Mouse (Mus musculus): ENCODE results near the gene Rp9.

The Rp9 gene

DNA sequence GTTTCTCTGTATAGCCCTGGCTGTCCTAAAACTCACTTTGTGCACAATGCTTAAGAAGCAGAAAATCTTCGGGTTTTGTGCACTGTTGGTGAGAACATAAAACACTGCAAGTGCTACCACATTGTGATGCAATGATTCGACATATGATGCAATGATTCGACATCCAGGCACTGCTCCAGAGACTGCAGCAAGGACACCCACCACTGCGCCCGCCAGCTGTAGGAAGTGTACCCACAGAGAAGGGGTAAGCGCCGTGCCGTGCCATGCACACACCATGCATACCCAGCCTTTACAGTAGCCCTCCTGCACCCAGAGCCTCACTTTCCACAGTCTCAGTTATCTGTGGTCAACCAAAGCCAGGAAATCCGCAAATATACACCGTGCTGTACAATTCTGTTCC, 102.9 kb downstream of the Rp9 start:
- no peak for DNase-seq (ENCODE audit: low spot score)

DNA sequence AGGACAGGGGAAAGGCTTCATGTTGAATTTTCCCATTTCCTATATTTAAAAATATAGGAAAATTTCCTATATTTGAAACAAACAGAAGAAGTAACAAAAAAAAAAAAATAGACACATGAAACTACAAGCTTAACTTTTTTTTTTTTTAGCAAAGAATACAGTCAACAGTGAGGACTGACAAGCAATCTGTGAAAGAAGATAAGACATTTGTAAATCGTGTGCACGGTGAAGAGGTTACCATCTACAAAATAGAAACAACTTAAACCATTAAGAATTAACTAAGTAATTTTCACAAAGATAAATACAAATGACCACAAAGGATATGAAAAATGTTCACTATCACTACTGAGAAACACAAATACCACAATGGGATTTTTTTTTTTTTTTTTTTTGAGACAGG, 103.3 kb downstream of the Rp9 start:
- no peak for DNase-seq (ENCODE audit: low spot score)

Data from lung, postnatal 25 days (tissue).